Mouse (Mus musculus) gonadal fat pad, adult 2 months (tissue): ENCODE measurements around the gene Eif2b2. TPM values are rescaled to one million over a fixed set of nuclear protein-coding genes. Genes with fewer than 3 reads are reported as not detected.

Experiments
- DNase-seq: peaks from one replicate; pipeline ENCODE4 v3.0.0-alpha.2; 2012; ENCODE audit warnings: low read depth
- polyA plus RNA-seq: library from polyadenylated mRNA; depleted of rRNA; stranded (reverse); fragments of >200 nt; gene quantifications from 2 replicates; pipeline ENCODE4 v1.2.3, GENCODE M21; 2012; rRNA removed

Gene Eif2b2
- polyA plus RNA-seq, 1 experiment, result 189 TPM

GRCm38 (mm10) chr12:85252083-85252482 lies 32.8 kb downstream of the Eif2b2 start:
- DNase-seq, result no peak

GRCm38 (mm10) chr12:85256074-85256751 lies 36.9 kb downstream of the Eif2b2 start:
- DNase-seq, result no peak

- DNase-seq, result no peak
These were observed 37.8 kb downstream of the Eif2b2 start for GRCm38 (mm10) chr12:85257008-85257639.

GRCm38 (mm10) chr12:85262489-85262888 lies 43.2 kb downstream of the Eif2b2 start:
- DNase-seq, result no peak

- DNase-seq, result no peak
These were observed 43.9 kb downstream of the Eif2b2 start for GRCm38 (mm10) chr12:85263190-85263589.

GRCm38 (mm10) chr12:85264531-85264930 lies 45.2 kb downstream of the Eif2b2 start:
- DNase-seq, result no peak

- no peak for DNase-seq
These were observed 45.7 kb downstream of the Eif2b2 start for GRCm38 (mm10) chr12:85264940-85265339.

- DNase-seq, result no peak
These were observed 47.0 kb downstream of the Eif2b2 start for GRCm38 (mm10) chr12:85266248-85266647.

GRCm38 (mm10) chr12:85269821-85270220 lies 50.5 kb downstream of the Eif2b2 start:
- DNase-seq, result no peak

GRCm38 (mm10) chr12:85270319-85270718 lies 51.0 kb downstream of the Eif2b2 start, which contains the start of gene Mlh3:
Gene Mlh3, minus strand, starts transcription at chr12:85270599.
- DNase-seq, result no peak

- DNase-seq, result no peak
These were observed 52.0 kb downstream of the Eif2b2 start for GRCm38 (mm10) chr12:85271132-85271842.

GRCm38 (mm10) chr12:85271843-85272206 lies 52.5 kb downstream of the Eif2b2 start:
- DNase-seq, result no peak

- no peak for DNase-seq
These were observed 54.2 kb downstream of the Eif2b2 start for GRCm38 (mm10) chr12:85273508-85273907.

Other genes with a start within 250 kb of the Eif2b2 start
- gene Fcf1, start 248.6 kb upstream of the Eif2b2 start, polyA plus RNA-seq, result 42.6 and 56.9 TPM in 2 replicates
- 37.6 and 42.5 TPM in 2 replicates for gene Arel1, start 248.6 kb upstream of the Eif2b2 start, polyA plus RNA-seq
- 9.3 and 18.3 TPM in 2 replicates for gene Ylpm1, start 223.2 kb upstream of the Eif2b2 start, polyA plus RNA-seq
- gene Prox2, start 108.7 kb upstream of the Eif2b2 start, polyA plus RNA-seq, result 3.0 and 3.4 TPM in 2 replicates
- 125 and 132 TPM in 2 replicates for gene Dlst, start 108.6 kb upstream of the Eif2b2 start, polyA plus RNA-seq
- 1.6 and 1.9 TPM in 2 replicates for gene Rps6kl1, start 68.2 kb upstream of the Eif2b2 start, polyA plus RNA-seq
- gene Pgf, start 41.7 kb upstream of the Eif2b2 start, polyA plus RNA-seq, result 26.8 and 32.7 TPM in 2 replicates
- gene Mlh3, start 51.1 kb downstream of the Eif2b2 start, polyA plus RNA-seq, result 8.3 and 10.1 TPM in 2 replicates
- gene Acyp1, start 69.0 kb downstream of the Eif2b2 start, polyA plus RNA-seq, result 13.3 and 15.9 TPM in 2 replicates
- 3.6 and 5.0 TPM in 2 replicates for gene Zc2hc1c, start 69.1 kb downstream of the Eif2b2 start, polyA plus RNA-seq
- 32.5 and 36.4 TPM in 2 replicates for gene Nek9, start 119.9 kb downstream of the Eif2b2 start, polyA plus RNA-seq
- gene Tmed10, start 155.4 kb downstream of the Eif2b2 start, polyA plus RNA-seq, result 269 and 341 TPM in 2 replicates